Mouse (Mus musculus): ENCODE measurements around the gene Adprhl2. TPM values are rescaled to one million over a fixed set of nuclear protein-coding genes. Genes with fewer than 3 reads are reported as not detected.

Gene Adprhl2
- 37.7 and 40.3 TPM in 2 replicates for polyA plus RNA-seq (2012; rRNA removed)

- H3K27ac ChIP-seq (ENCODE audit: insufficient read depth, low read length): no peak within 1 kb of the TSS
- peak within 1 kb of the TSS; percentile 48 for H3K4me3 ChIP-seq (ENCODE audit: insufficient read depth, low read length)
- no peaks in the 10 kb centered on the region; the same call in 1 of the 2 replicates for H3K4me1 ChIP-seq (ENCODE audit: control insufficient read depth, insufficient read depth, low read length)
- TF ChIP-seq CTCF (IDR thresholded peaks at IDR 0.05; ENCODE audit: extremely low read depth, insufficient read depth, low read length): peak; percentile 99
- peak; percentile 63 for TF ChIP-seq POLR2A (IDR thresholded peaks at IDR 0.05; ENCODE audit: extremely low read depth, insufficient read depth, low read length)
Measured at GRCm38 (mm10) chr4:126321111-126321853, at the start of gene Adprhl2. Gene Adprhl2 (minus strand): TSS chr4:126321703.

- no peak overlapping the region for H3K4me3 ChIP-seq (ENCODE audit: insufficient read depth, low read length)
- TF ChIP-seq POLR2A (IDR thresholded peaks at IDR 0.05; ENCODE audit: extremely low read depth, insufficient read depth, low read length): no peak
- TF ChIP-seq CTCF (IDR thresholded peaks at IDR 0.05; ENCODE audit: extremely low read depth, insufficient read depth, low read length): no peak
- no peaks in the 10 kb centered on the region for H3K4me1 ChIP-seq (ENCODE audit: control insufficient read depth, insufficient read depth, low read length)
- H3K27ac ChIP-seq (ENCODE audit: insufficient read depth, low read length): no peak overlapping the region
Measured at GRCm38 (mm10) chr4:126360069-126360468, 38.6 kb upstream of the Adprhl2 start.

- Histone ChIP-seq H3K4me1 (ENCODE audit: control insufficient read depth, insufficient read depth, low read length) (no peaks in the 10 kb centered on the region), H3K27ac (ENCODE audit: insufficient read depth, low read length) (no peak overlapping the region), H3K4me3 (ENCODE audit: insufficient read depth, low read length) (no peak overlapping the region)
- TF ChIP-seq POLR2A (IDR thresholded peaks at IDR 0.05; ENCODE audit: extremely low read depth, insufficient read depth, low read length) (no peak), CTCF (IDR thresholded peaks at IDR 0.05; ENCODE audit: extremely low read depth, insufficient read depth, low read length) (no peak)
Measured at GRCm38 (mm10) chr4:126343451-126343850, 21.9 kb upstream of the Adprhl2 start.

DNA sequence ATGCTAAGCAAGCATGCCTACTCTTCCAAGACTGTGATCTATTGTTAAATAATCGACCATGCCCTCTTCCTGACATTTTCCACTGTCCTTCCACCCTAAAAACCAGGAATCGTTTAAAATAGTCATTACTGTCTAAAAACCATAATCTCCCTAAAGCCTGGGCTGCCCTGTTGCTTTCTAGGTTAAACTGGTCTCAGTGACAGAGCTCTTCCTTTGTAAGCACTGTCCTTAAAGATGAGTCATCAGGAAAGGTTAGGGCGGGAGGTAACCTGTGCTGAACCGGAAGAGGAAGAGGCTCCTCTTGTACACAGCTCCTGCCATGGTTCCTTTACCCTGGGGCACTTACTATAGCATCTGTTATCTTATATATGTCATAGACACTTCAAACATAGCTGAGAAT, 18.0 kb upstream of the Adprhl2 start:
- TF ChIP-seq POLR2A (IDR thresholded peaks at IDR 0.05; ENCODE audit: extremely low read depth, insufficient read depth, low read length) (no peak), CTCF (IDR thresholded peaks at IDR 0.05; ENCODE audit: extremely low read depth, insufficient read depth, low read length) (no peak)
- no peak overlapping the region for H3K4me3 ChIP-seq (ENCODE audit: insufficient read depth, low read length)
- no peaks in the 10 kb centered on the region; the same call in 1 of the 2 replicates for H3K4me1 ChIP-seq (ENCODE audit: control insufficient read depth, insufficient read depth, low read length)
- no peak overlapping the region for H3K27ac ChIP-seq (ENCODE audit: insufficient read depth, low read length)

- no peak overlapping the region for H3K4me3 ChIP-seq (ENCODE audit: insufficient read depth, low read length)
- TF ChIP-seq CTCF (IDR thresholded peaks at IDR 0.05; ENCODE audit: extremely low read depth, insufficient read depth, low read length): no peak
- TF ChIP-seq POLR2A (IDR thresholded peaks at IDR 0.05; ENCODE audit: extremely low read depth, insufficient read depth, low read length): no peak
- H3K4me1 ChIP-seq (ENCODE audit: control insufficient read depth, insufficient read depth, low read length): no peaks in the 10 kb centered on the region; the same call in 1 of the 2 replicates
- H3K27ac ChIP-seq (ENCODE audit: insufficient read depth, low read length): no peak overlapping the region
Measured at GRCm38 (mm10) chr4:126332358-126332757, 10.9 kb upstream of the Adprhl2 start.

DNA sequence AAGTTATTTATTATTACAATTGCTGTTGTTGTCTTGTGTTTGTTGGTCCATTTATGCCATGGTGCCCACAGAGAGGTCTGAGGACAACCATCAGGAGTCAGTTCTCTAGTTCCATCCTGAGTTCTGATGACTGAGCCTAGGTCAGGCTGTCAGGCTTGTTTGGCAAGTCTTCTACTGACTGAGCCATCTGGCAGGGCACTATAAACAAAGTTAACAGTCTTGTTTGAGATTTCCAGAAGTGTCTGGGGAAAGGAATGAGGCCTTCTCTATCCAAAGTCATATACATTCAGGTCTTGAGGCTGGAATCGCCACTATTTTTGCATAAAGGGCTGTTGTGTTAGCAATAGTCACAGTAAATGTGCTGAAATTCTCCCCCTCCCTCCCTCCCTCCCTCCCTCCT, 10.2 kb upstream of the Adprhl2 start:
- Histone ChIP-seq H3K4me3 (ENCODE audit: insufficient read depth, low read length) (no peak overlapping the region), H3K4me1 (ENCODE audit: control insufficient read depth, insufficient read depth, low read length) (no peaks in the 10 kb centered on the region; the same call in 1 of the 2 replicates), H3K27ac (ENCODE audit: insufficient read depth, low read length) (no peak overlapping the region)
- TF ChIP-seq CTCF (IDR thresholded peaks at IDR 0.05; ENCODE audit: extremely low read depth, insufficient read depth, low read length) (no peak), POLR2A (IDR thresholded peaks at IDR 0.05; ENCODE audit: extremely low read depth, insufficient read depth, low read length) (no peak)

GRCm38 (mm10) chr4:126330295-126330694, 8.8 kb upstream of the Adprhl2 start:
- Histone ChIP-seq H3K4me1 (ENCODE audit: control insufficient read depth, insufficient read depth, low read length) (no peaks in the 10 kb centered on the region), H3K27ac (ENCODE audit: insufficient read depth, low read length) (no peak overlapping the region), H3K4me3 (ENCODE audit: insufficient read depth, low read length) (no peak overlapping the region)
- TF ChIP-seq CTCF (IDR thresholded peaks at IDR 0.05; ENCODE audit: extremely low read depth, insufficient read depth, low read length): no peak
- TF ChIP-seq POLR2A (IDR thresholded peaks at IDR 0.05; ENCODE audit: extremely low read depth, insufficient read depth, low read length): no peak

DNA sequence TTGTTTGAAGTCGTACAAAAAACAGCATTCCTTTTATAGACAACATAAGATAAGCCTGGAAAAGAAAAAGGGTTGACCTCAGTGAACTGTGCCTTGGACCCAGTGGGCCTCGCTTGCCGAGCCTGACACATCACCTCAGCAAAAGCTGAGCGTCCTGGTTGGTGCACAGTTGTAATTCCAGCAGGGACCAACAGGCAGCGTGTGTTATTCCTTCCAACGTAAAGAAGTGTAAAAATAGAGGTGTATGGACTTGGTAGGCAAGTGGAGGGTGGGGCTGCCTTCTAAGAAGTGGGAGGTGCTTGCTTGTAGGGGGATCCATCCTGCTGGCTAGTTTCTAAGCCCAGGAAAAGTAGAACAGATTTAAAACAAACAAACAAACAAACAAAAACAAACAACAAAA, 4.5 kb upstream of the Adprhl2 start:
- no peak for TF ChIP-seq POLR2A (IDR thresholded peaks at IDR 0.05; ENCODE audit: extremely low read depth, insufficient read depth, low read length)
- TF ChIP-seq CTCF (IDR thresholded peaks at IDR 0.05; ENCODE audit: extremely low read depth, insufficient read depth, low read length): no peak
- Histone ChIP-seq H3K4me3 (ENCODE audit: insufficient read depth, low read length) (no peak overlapping the region), H3K4me1 (ENCODE audit: control insufficient read depth, insufficient read depth, low read length) (no peaks in the 10 kb centered on the region), H3K27ac (ENCODE audit: insufficient read depth, low read length) (no peak overlapping the region)

GRCm38 (mm10) chr4:126325281-126325861, 3.9 kb upstream of the Adprhl2 start, which contains the start of gene Tekt2:
Gene Tekt2 (minus strand): TSS chr4:126325688.
- Histone ChIP-seq H3K4me3 (ENCODE audit: insufficient read depth, low read length) (no peak within 1 kb of the TSS), H3K27ac (ENCODE audit: insufficient read depth, low read length) (no peak within 1 kb of the TSS), H3K4me1 (ENCODE audit: control insufficient read depth, insufficient read depth, low read length) (no peaks in the 10 kb centered on the region)
- TF ChIP-seq POLR2A (IDR thresholded peaks at IDR 0.05; ENCODE audit: extremely low read depth, insufficient read depth, low read length): no peak
- no peak for TF ChIP-seq CTCF (IDR thresholded peaks at IDR 0.05; ENCODE audit: extremely low read depth, insufficient read depth, low read length)

GRCm38 (mm10) chr4:126324861-126325260, 3.4 kb upstream of the Adprhl2 start:
- no peak overlapping the region for H3K4me3 ChIP-seq (ENCODE audit: insufficient read depth, low read length)
- no peak overlapping the region for H3K27ac ChIP-seq (ENCODE audit: insufficient read depth, low read length)
- no peaks in the 10 kb centered on the region; the same call in 1 of the 2 replicates for H3K4me1 ChIP-seq (ENCODE audit: control insufficient read depth, insufficient read depth, low read length)
- TF ChIP-seq CTCF (IDR thresholded peaks at IDR 0.05; ENCODE audit: extremely low read depth, insufficient read depth, low read length): no peak
- no peak for TF ChIP-seq POLR2A (IDR thresholded peaks at IDR 0.05; ENCODE audit: extremely low read depth, insufficient read depth, low read length)
